Mouse (Mus musculus): ENCODE results near the gene Mxra8. TPM values are rescaled to one million over a fixed set of nuclear protein-coding genes. Genes with fewer than 3 reads are reported as not detected.

The Mxra8 gene
- polyA plus RNA-seq, 1 experiment from 2014 or later = 17.9 TPM

Small RNA genes within 50 kb of the gene (microRNA-seq; reads per million reads assigned to microRNA genes)
- not detected for gene Gm27743

Other genes starting within 250 kb of the Mxra8 start
- gene Slc35e2, start 238.3 kb upstream of the Mxra8 start, polyA plus RNA-seq (2015; fragmentation: Nextera tagmentation; extraction: Ambion mirVana) = 15.9 and 16.5 TPM in 2 replicates
- gene Cdk11b, start 214.8 kb upstream of the Mxra8 start, polyA plus RNA-seq (2015; fragmentation: Nextera tagmentation; extraction: Ambion mirVana) = 65.1 and 66.8 TPM in 2 replicates
- gene Gm10563, start 194.3 kb upstream of the Mxra8 start, polyA plus RNA-seq (2015; fragmentation: Nextera tagmentation; extraction: Ambion mirVana) = not detected in 2 replicates
- 3.6 and 3.8 TPM in 2 replicates for gene Mmp23, start 186.3 kb upstream of the Mxra8 start, polyA plus RNA-seq (2015; fragmentation: Nextera tagmentation; extraction: Ambion mirVana)
- gene Mib2, start 170.5 kb upstream of the Mxra8 start, polyA plus RNA-seq (2015; fragmentation: Nextera tagmentation; extraction: Ambion mirVana) = 32.6 and 41.9 TPM in 2 replicates
- gene Fndc10, start 145.3 kb upstream of the Mxra8 start, polyA plus RNA-seq (2015; fragmentation: Nextera tagmentation; extraction: Ambion mirVana) = 5.0 and 6.4 TPM in 2 replicates
- 155 and 159 TPM in 2 replicates for gene Ssu72, start 134.9 kb upstream of the Mxra8 start, polyA plus RNA-seq (2015; fragmentation: Nextera tagmentation; extraction: Ambion mirVana)
- 8.6 and 10.1 TPM in 2 replicates for gene Tmem240, start 104.9 kb upstream of the Mxra8 start, polyA plus RNA-seq (2015; fragmentation: Nextera tagmentation; extraction: Ambion mirVana)
- gene Atad3a, start 78.6 kb upstream of the Mxra8 start, polyA plus RNA-seq (2015; fragmentation: Nextera tagmentation; extraction: Ambion mirVana) = 82.1 and 84.8 TPM in 2 replicates
- gene Vwa1, start 65.0 kb upstream of the Mxra8 start, polyA plus RNA-seq (2015; fragmentation: Nextera tagmentation; extraction: Ambion mirVana) = 18.7 and 20.9 TPM in 2 replicates
- gene Tmem88b, start 53.8 kb upstream of the Mxra8 start, polyA plus RNA-seq (2015; fragmentation: Nextera tagmentation; extraction: Ambion mirVana) = 0.40 and 0.58 TPM in 2 replicates
- not detected in 2 replicates for gene Ankrd65, start 49.2 kb upstream of the Mxra8 start, polyA plus RNA-seq (2015; fragmentation: Nextera tagmentation; extraction: Ambion mirVana)
- gene Mrpl20, start 36.8 kb upstream of the Mxra8 start, polyA plus RNA-seq (2015; fragmentation: Nextera tagmentation; extraction: Ambion mirVana) = 259 and 262 TPM in 2 replicates
- gene Ccnl2, start 27.2 kb upstream of the Mxra8 start, polyA plus RNA-seq (2015; fragmentation: Nextera tagmentation; extraction: Ambion mirVana) = 182 and 189 TPM in 2 replicates
- gene Aurkaip1, start 8.4 kb upstream of the Mxra8 start, polyA plus RNA-seq (2015; fragmentation: Nextera tagmentation; extraction: Ambion mirVana) = 140 and 146 TPM in 2 replicates
- 8.1 and 8.4 TPM in 2 replicates for gene Dvl1, start 7.7 kb downstream of the Mxra8 start, polyA plus RNA-seq (2015; fragmentation: Nextera tagmentation; extraction: Ambion mirVana)
- 0.80 and 0.83 TPM in 2 replicates for gene Tas1r3, start 23.7 kb downstream of the Mxra8 start, polyA plus RNA-seq (2015; fragmentation: Nextera tagmentation; extraction: Ambion mirVana)
- gene Cptp, start 29.8 kb downstream of the Mxra8 start, polyA plus RNA-seq (2015; fragmentation: Nextera tagmentation; extraction: Ambion mirVana) = 22.1 and 24.5 TPM in 2 replicates
- gene Ints11, start 29.9 kb downstream of the Mxra8 start, polyA plus RNA-seq (2015; fragmentation: Nextera tagmentation; extraction: Ambion mirVana) = 85.3 and 88.6 TPM in 2 replicates
- 52.5 and 52.6 TPM in 2 replicates for gene Pusl1, start 52.1 kb downstream of the Mxra8 start, polyA plus RNA-seq (2015; fragmentation: Nextera tagmentation; extraction: Ambion mirVana)
- gene Acap3, start 52.1 kb downstream of the Mxra8 start, polyA plus RNA-seq (2015; fragmentation: Nextera tagmentation; extraction: Ambion mirVana) = 66.0 and 73.5 TPM in 2 replicates
- gene Ube2j2, start 104.2 kb downstream of the Mxra8 start, polyA plus RNA-seq (2015; fragmentation: Nextera tagmentation; extraction: Ambion mirVana) = 128 and 135 TPM in 2 replicates
- 8.2 and 11.0 TPM in 2 replicates for gene C1qtnf12, start 122.6 kb downstream of the Mxra8 start, polyA plus RNA-seq (2015; fragmentation: Nextera tagmentation; extraction: Ambion mirVana)
- gene B3galt6, start 153.0 kb downstream of the Mxra8 start, polyA plus RNA-seq (2015; fragmentation: Nextera tagmentation; extraction: Ambion mirVana) = 25.0 and 26.9 TPM in 2 replicates
- gene Sdf4, start 153.2 kb downstream of the Mxra8 start, polyA plus RNA-seq (2015; fragmentation: Nextera tagmentation; extraction: Ambion mirVana) = 125 and 128 TPM in 2 replicates
- 0.57 TPM in 2 replicates for gene Tnfrsf4, start 174.2 kb downstream of the Mxra8 start, polyA plus RNA-seq (2015; fragmentation: Nextera tagmentation; extraction: Ambion mirVana)
- gene Tnfrsf18, start 186.5 kb downstream of the Mxra8 start, polyA plus RNA-seq (2015; fragmentation: Nextera tagmentation; extraction: Ambion mirVana) = 2.0 and 2.3 TPM in 2 replicates
- gene Ttll10, start 219.7 kb downstream of the Mxra8 start, polyA plus RNA-seq (2015; fragmentation: Nextera tagmentation; extraction: Ambion mirVana) = not detected in 2 replicates

All from midbrain, embryonic 13.5 days (tissue).